Mouse (Mus musculus) Patski (cell line): Measurements from ENCODE around the gene Daw1. TPM values are rescaled to one million over a fixed set of nuclear protein-coding genes. Genes with fewer than 3 reads are reported as not detected.

ENCODE experiments used
- ATAC-seq: fragments of 100-300 bp; one replicate; pipeline ENCODE4 v1.8.0; 2021
- CTCF ChIA-PET: fragments of 350-600 bp; sonication (Branson Sonifier 250); formaldehyde crosslinking; loops from one replicate; lab custom pipeline; 2022; ENCODE audit warnings: inconsistent platforms; lab: Charles Lee
- POLR2A ChIA-PET: fragments of 350-600 bp; sonication (Branson Sonifier 250); formaldehyde crosslinking; loops from one replicate; lab custom pipeline; 2022; ENCODE audit warnings: antibody characterized with exemption, inconsistent platforms; lab: Charles Lee
- DNase-seq: peaks from one replicate; pipeline ENCODE4 v3.0.0-alpha.2; 2011; ENCODE audit warnings: low read depth, low spot score
- H3K27me3 ChIP-seq: fragments of 371-371 bp; one replicate; pipeline ENCODE4 v1.5.1; 2021
- CTCF ChIP-seq: fragments of 100-300 bp; IDR thresholded peaks from one replicate; pipeline ENCODE4 v1.5.1; 2021
- in situ Hi-C: fragments of 300-500 bp; cut with MboI; formaldehyde crosslinking; loops from 3 replicates; pipeline ENCODE4 v1.11.1; 2018; ENCODE audit warnings: low pct_unique_long_range_greater_than_20kb, mixed read lengths
- polyA plus RNA-seq: library from polyadenylated mRNA; unstranded; gene quantifications from one replicate; pipeline ENCODE4 v1.2.3, GENCODE M21; 2021

Gene Daw1
- polyA plus RNA-seq = 0.27 TPM

- ChIA-PET CTCF (no interaction called here), POLR2A (no interaction called here)
- no peak for DNase-seq
- no peak for ATAC-seq
- in situ Hi-C loops = no loop called here
- no peaks in the 10 kb centered on the region for H3K27me3 ChIP-seq
- TF ChIP-seq CTCF = no peak
These were observed at the start of gene Daw1 for GRCm38 (mm10) chr1:83159603-83160002. Gene Daw1, plus strand, starts transcription at chr1:83159752.

GRCm38 (mm10) chr1:83110992-83111391 is 48.6 kb upstream of the Daw1 start:
- no peak for TF ChIP-seq CTCF
- in situ Hi-C loops = no loop called here
- DNase-seq (no peak), ATAC-seq (no peak)
- ChIA-PET POLR2A (no interaction called here), CTCF (interaction anchor here (0.8 to 1.0 kb wide), 2 partner anchors 10 to 11 kb away, joined by 3 read pairs; no protein-coding TSS in a partner anchor)
- H3K27me3 ChIP-seq = no peaks in the 10 kb centered on the region

GRCm38 (mm10) chr1:83111726-83112125 is 47.8 kb upstream of the Daw1 start:
- no peak for DNase-seq
- TF ChIP-seq CTCF = no peak
- no peak for ATAC-seq
- H3K27me3 ChIP-seq = no peaks in the 10 kb centered on the region
- ChIA-PET CTCF (interaction anchor here (0.8 kb wide), 1 partner anchor 10 kb away, joined by 3 read pairs; no protein-coding TSS in a partner anchor), POLR2A (no interaction called here)
- in situ Hi-C loops = no loop called here

- CTCF ChIA-PET = no interaction called here
- DNase-seq (no peak), ATAC-seq (no peak)
- TF ChIP-seq CTCF = no peak
- POLR2A ChIA-PET = no interaction called here
- H3K27me3 ChIP-seq = no peaks in the 10 kb centered on the region
- in situ Hi-C loops = no loop called here
These were observed 43.0 kb upstream of the Daw1 start, which contains the start of gene Ccl20 for GRCm38 (mm10) chr1:83116447-83117137. Gene Ccl20, plus strand, starts transcription at chr1:83116766.

DNA sequence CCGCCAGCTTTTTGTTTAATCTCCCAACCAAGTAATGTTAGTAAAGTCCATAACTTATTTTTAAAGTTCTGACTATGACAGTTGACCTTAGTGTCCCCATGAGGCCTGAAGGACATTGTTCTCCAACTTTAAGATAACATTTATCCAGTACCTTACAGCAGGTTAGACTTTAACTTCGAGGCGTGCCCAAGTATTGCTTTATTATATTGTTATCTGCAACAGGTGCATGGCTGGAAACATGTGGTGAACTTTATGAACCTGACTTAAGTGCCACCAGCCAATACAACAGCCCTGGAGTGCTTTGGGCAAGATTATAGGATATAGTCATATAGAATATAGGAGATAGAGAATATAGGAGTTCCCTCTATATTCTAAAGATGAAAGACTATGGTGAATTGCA is 42.3 kb upstream of the Daw1 start:
- DNase-seq (no peak), ATAC-seq (no peak)
- no peak for TF ChIP-seq CTCF
- in situ Hi-C loops = no loop called here
- CTCF ChIA-PET = no interaction called here
- POLR2A ChIA-PET = no interaction called here
- H3K27me3 ChIP-seq = no peaks in the 10 kb centered on the region

GRCm38 (mm10) chr1:83117661-83118060 is 41.9 kb upstream of the Daw1 start:
- in situ Hi-C loops = no loop called here
- ChIA-PET POLR2A (no interaction called here), CTCF (interaction anchor here (1.5 kb wide), 1 partner anchor 8 kb away, joined by 4 read pairs; no protein-coding TSS in a partner anchor)

DNA sequence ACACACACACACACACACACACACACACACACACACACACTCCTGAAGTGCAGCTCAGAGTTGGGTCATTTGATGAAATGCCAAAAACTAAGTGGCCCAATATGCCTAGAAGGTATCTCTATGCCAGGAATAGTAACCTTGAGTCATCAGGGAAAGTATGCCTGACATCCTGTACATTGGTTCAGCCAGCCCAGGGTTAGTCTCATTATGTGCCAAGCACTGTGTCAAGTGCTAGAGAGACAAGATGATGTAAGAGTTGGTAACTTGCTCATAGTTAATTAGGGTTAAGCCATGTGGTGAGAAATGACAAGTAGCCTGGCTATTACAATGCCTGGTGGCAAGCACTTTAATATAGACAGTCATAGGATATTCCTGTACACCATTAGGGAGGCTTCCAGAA is 39.6 kb upstream of the Daw1 start:
- DNase-seq (peak; percentile 86), ATAC-seq (peak; percentile 85)
- TF ChIP-seq CTCF = no peak
- POLR2A ChIA-PET = no interaction called here
- no peaks in the 10 kb centered on the region for H3K27me3 ChIP-seq
- CTCF ChIA-PET = interaction anchor here (1.7 to 2.1 kb wide), 3 partner anchors 12 to 55 kb away, joined by 4 to 6 read pairs (median 4); no protein-coding TSS in a partner anchor
- in situ Hi-C loops = no loop called here

More at GRCm38 (mm10) chr1:83117661-83118060, 41.9 kb upstream of the Daw1 start:
- TF ChIP-seq CTCF = no peak
- DNase-seq (no peak), ATAC-seq (no peak)
- no peaks in the 10 kb centered on the region for H3K27me3 ChIP-seq

DNA sequence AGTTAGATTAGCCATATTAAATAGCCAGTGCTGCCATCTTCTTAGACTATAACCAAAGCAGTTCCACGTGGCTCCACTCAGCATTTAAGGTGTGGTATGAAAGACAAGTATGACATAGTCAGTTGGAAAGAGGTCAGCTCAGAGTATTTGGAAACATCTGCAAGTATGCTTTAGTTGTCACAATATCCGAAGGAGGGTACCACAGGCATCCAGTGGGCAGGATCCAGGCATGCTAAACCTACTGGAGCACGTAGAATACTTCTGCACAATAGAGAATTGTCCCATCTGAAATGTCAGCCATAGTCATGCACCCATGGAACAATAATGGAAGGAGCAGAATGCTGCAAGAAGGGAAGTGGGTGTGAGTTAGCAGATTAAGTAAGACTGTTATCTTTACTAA is 39.2 kb upstream of the Daw1 start:
- ATAC-seq = peak; percentile 93
- H3K27me3 ChIP-seq = no peaks in the 10 kb centered on the region
- TF ChIP-seq CTCF = no peak
- in situ Hi-C loops = no loop called here
- ChIA-PET POLR2A (no interaction called here), CTCF (interaction anchor here (1.7 to 2.1 kb wide), 2 partner anchors 12 to 56 kb away, joined by 4 to 6 read pairs; no protein-coding TSS in a partner anchor)
- DNase-seq = peak; percentile 58

GRCm38 (mm10) chr1:83123201-83123600 is 36.4 kb upstream of the Daw1 start:
- ChIA-PET POLR2A (no interaction called here), CTCF (interaction anchor here (0.9 to 1.5 kb wide), 3 partner anchors 14 to 47 kb away, joined by 3 to 5 read pairs (median 3); no protein-coding TSS in a partner anchor)
- in situ Hi-C loops = no loop called here
- no peaks in the 10 kb centered on the region for H3K27me3 ChIP-seq
- no peak for TF ChIP-seq CTCF
- ATAC-seq = no peak
- no peak for DNase-seq

GRCm38 (mm10) chr1:83135829-83136228 is 23.7 kb upstream of the Daw1 start:
- ChIA-PET POLR2A (interaction anchor here (0.6 kb wide), 1 partner anchor 314 kb away, joined by 4 read pairs; no protein-coding TSS in a partner anchor), CTCF (interaction anchor here (0.8 to 1.1 kb wide), 2 partner anchors 36 to 60 kb away, joined by 3 read pairs; no protein-coding TSS in a partner anchor)
- no peak for DNase-seq
- no peak for ATAC-seq
- in situ Hi-C loops = no loop called here
- H3K27me3 ChIP-seq = no peaks in the 10 kb centered on the region
- no peak for TF ChIP-seq CTCF

DNA sequence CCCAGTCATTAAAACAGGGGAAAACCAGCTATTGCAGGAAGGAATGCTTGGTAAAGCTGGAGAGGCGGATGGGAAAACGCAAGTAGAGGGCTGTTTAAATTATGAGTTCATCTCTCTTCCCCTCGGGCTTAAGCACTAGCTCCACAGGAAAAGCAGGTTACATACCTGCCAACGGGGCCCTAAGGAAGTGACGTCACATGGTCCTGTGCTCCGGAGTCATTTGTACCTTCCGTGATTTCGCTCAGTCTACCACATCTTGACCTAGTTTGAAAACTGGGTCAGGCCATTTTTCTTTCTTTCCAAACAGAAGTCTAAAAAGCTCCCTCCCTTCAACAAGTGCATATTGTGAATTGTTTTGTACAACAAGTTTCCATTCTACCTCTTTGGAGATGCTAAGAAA is 21.7 kb upstream of the Daw1 start:
- ChIA-PET CTCF (interaction anchor here (1.7 kb wide), 1 partner anchor 15 kb away, joined by 5 read pairs; no protein-coding TSS in a partner anchor), POLR2A (no interaction called here)
- in situ Hi-C loops = no loop called here
- DNase-seq (no peak), ATAC-seq (no peak)
- H3K27me3 ChIP-seq = no peaks in the 10 kb centered on the region
- TF ChIP-seq CTCF = no peak
